In the genomic region with DNA sequence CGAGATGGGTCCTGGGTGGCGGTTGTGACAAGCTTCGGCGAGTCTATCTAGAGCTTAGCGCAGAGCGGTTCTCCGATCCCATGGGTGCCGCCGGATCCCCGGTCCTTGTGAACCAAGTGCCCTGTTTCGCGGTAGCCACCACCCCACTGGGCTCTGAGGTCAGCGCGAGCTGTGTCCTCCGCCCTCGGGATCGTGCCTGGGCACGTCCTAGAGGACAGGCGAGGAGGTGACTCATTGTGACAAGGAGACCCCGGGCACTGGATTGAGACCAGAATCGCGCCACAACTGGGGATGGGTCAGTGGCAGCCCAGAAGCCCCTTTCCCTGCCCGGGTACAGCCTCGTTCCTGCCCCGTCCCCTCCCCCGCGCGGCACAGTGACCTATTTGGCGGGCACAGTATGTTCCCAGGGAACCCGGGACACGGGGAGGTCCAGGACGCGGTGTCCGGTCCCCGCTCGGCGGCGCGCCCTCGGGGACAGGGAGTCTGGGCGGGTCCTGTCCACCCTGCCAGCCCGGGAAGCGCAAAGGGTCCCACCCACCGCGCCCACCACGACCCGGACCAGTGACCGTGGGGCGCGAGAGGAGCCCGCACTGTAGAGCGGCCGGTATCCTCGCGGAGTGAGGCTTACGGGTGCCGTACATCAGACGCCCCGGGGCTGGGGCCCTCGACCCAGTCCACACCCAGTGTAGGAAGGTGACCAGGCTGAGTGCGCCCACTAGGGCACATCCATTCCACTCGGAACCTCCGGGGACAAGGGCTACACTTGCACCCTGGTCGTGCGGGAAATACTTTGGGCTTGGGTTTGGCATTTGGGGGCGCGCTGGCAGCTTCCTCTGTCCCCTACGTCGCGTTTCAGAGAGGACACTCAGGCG, we compare ENCODE assay signal across 8 mouse cellular contexts. TPM values are rescaled to one million over a fixed set of nuclear protein-coding genes. Genes with fewer than 3 reads are reported as not detected.
DNase-seq lines count a peak whose midpoint lies in the region; ATAC-seq and TF ChIP-seq lines count a peak whose summit lies in the region.

No protein-coding gene starts in this region.

- peaks cover 6% of the 10 kb centered on the region for H3K4me1 ChIP-seq in bone marrow, adult 2 months (ENCODE audit: control insufficient read depth, insufficient read depth, low read length)
- peaks cover 22% of the 10 kb centered on the region for H3K4me1 ChIP-seq in heart, embryonic 12.5 days (replicated peaks)
- peaks cover 24% of the 10 kb centered on the region for H3K4me1 ChIP-seq in kidney, embryonic 16.5 days (ENCODE audit: insufficient read depth, low read length)
- peaks cover 30% of the 10 kb centered on the region for H3K4me1 ChIP-seq in lung, embryonic 16.5 days (replicated peaks; ENCODE audit: control insufficient read depth, insufficient read depth, low read length)

- H3K9ac ChIP-seq in heart, embryonic 12.5 days, result peak overlapping the region; percentile 78
- peak overlapping the region; percentile 63 for H3K9ac ChIP-seq in kidney, embryonic 16.5 days (replicated peaks; ENCODE audit: low read length)
- H3K9ac ChIP-seq in lung, embryonic 16.5 days (ENCODE audit: low read length), result peak overlapping the region; percentile 72

- peak; percentile 2 for ATAC-seq in CD4-positive, CD25-positive, alpha-beta regulatory T cell, adult 4 months
- 0 out of 2 replicates have a peak, but pooled peaks have one; percentile 24 for ATAC-seq in erythroblast, adult 5-6 weeks (replicated peaks; ENCODE audit: low FRiP score, poor library complexity, severe bottlenecking)
- ATAC-seq in heart, embryonic 12.5 days (ENCODE audit: insufficient number of reproducible peaks, low FRiP score), result peak; percentile 49
- peak; percentile 52 for ATAC-seq in kidney, embryonic 16.5 days (ENCODE audit: low FRiP score, low TSS enrichment)
- peak; percentile 24 for ATAC-seq in lung, embryonic 16.5 days (ENCODE audit: low read depth)

- H3K27ac ChIP-seq in bone marrow, adult 2 months (ENCODE audit: control insufficient read depth, insufficient read depth, low read depth, low read length, poor library complexity), result peak overlapping the region; percentile 0
- H3K27ac ChIP-seq in heart, embryonic 12.5 days (ENCODE audit: poor library complexity, severe bottlenecking), result peak overlapping the region; percentile 46; the same call in 1 of the 2 replicates
- 0 out of 2 replicates have a peak overlapping the region, but pooled peaks have one; percentile 29 for H3K27ac ChIP-seq in kidney, embryonic 16.5 days (ENCODE audit: low read length)
- peak overlapping the region; percentile 57 for H3K27ac ChIP-seq in lung, embryonic 16.5 days (ENCODE audit: low read length)

- no peaks in the 10 kb centered on the region for H3K9me3 ChIP-seq in heart, embryonic 12.5 days (replicated peaks)
- H3K9me3 ChIP-seq in kidney, embryonic 16.5 days (ENCODE audit: low read length), result no peaks in the 10 kb centered on the region
- H3K9me3 ChIP-seq in lung, embryonic 16.5 days (ENCODE audit: control insufficient read depth, low read length), result no peaks in the 10 kb centered on the region

- under 1% methylated on average over 70 of the region's 71 CpGs for WGBS in bone marrow, adult 2 months
- under 1% methylated on average over 71 of the region's 71 CpGs for WGBS in heart, embryonic 12.5 days
- WGBS in kidney, embryonic 16.5 days, result under 1% methylated on average over 71 of the region's 71 CpGs
- under 1% methylated on average over 71 of the region's 71 CpGs for WGBS in lung, embryonic 16.5 days

- H3K27me3 ChIP-seq in heart, embryonic 12.5 days (replicated peaks), result peaks cover 14% of the 10 kb centered on the region
- H3K27me3 ChIP-seq in kidney, embryonic 16.5 days (ENCODE audit: insufficient read depth, low read length), result peaks cover 18% of the 10 kb centered on the region; the same call in 1 of the 2 replicates
- H3K27me3 ChIP-seq in lung, embryonic 16.5 days (ENCODE audit: control insufficient read depth, insufficient read depth, low read depth, low read length), result no peaks in the 10 kb centered on the region; the same call in 1 of the 2 replicates

- peak; percentile 39 for DNase-seq in ovary, postnatal 10 days (ENCODE audit: low spot score)
- peak; percentile 29 to 49 for DNase-seq in thymus, postnatal 36 days

- TF ChIP-seq CTCF in bone marrow, adult 2 months (IDR thresholded peaks at IDR 0.05; ENCODE audit: control insufficient read depth, insufficient read depth, low read length), result no peak; the same call in 1 of the 2 replicates

- H3K4me3 ChIP-seq in bone marrow, adult 2 months (replicated peaks; ENCODE audit: control insufficient read depth, low read depth, low read length), result peak overlapping the region; percentile 79
- H3K4me3 ChIP-seq in heart, embryonic 12.5 days, result peak overlapping the region; percentile 60
- peak overlapping the region; percentile 51 for H3K4me3 ChIP-seq in kidney, embryonic 16.5 days (ENCODE audit: low read length)
- peak overlapping the region; percentile 59 for H3K4me3 ChIP-seq in lung, embryonic 16.5 days (ENCODE audit: low read length)

- no peak; the same call in 1 of the 2 replicates for TF ChIP-seq POLR2A in bone marrow, adult 2 months (IDR thresholded peaks at IDR 0.05; ENCODE audit: borderline replicate concordance, control insufficient read depth, low read depth, low read length)

- H3K36me3 ChIP-seq in heart, embryonic 12.5 days, result peaks cover 11% of the 10 kb centered on the region
- H3K36me3 ChIP-seq in kidney, embryonic 16.5 days (ENCODE audit: insufficient read depth, low read length), result no peaks in the 10 kb centered on the region
- H3K36me3 ChIP-seq in lung, embryonic 16.5 days (ENCODE audit: control insufficient read depth, insufficient read depth, low read length), result no peaks in the 10 kb centered on the region

- H3K4me2 ChIP-seq in heart, embryonic 12.5 days, result peak overlapping the region; percentile 94
- H3K4me2 ChIP-seq in kidney, embryonic 16.5 days (replicated peaks; ENCODE audit: low read depth, low read length), result peak overlapping the region; percentile 85
- peak overlapping the region; percentile 92 for H3K4me2 ChIP-seq in lung, embryonic 16.5 days (ENCODE audit: low read depth, low read length)

RNA-seq across cellular contexts. Expression of a gene that starts 3.8 kb away (rescaled TPM):
- polyA plus RNA-seq in CD4-positive, CD25-positive, alpha-beta regulatory T cell, adult 4 months (2017; shearing (Covaris generic)), result 1 to 10 TPM; 2.5 to 4.6 TPM
- 5.2 and 27.7 TPM in 2 replicates for polyA plus RNA-seq in bone marrow, adult 2 months (2011; ENCODE audit: insufficient read depth, insufficient read length, low replicate concordance, missing spikeins)
- 0.63 and 4.6 TPM in 2 replicates for total RNA-seq in erythroblast, adult 5-6 weeks (2015; ENCODE audit: low replicate concordance)
- total RNA-seq in erythroblast, adult 5-6 weeks (2017; ENCODE audit: low replicate concordance), result 0.34 and 0.42 TPM in 2 replicates
- 43.2 and 45.3 TPM in 2 replicates for polyA plus RNA-seq in heart, embryonic 12.5 days (2016; fragmentation: Nextera tagmentation; extraction: Ambion mirVana)
- polyA plus RNA-seq in kidney, embryonic 16.5 days (2015; fragmentation: Nextera tagmentation; extraction: Ambion mirVana), result 74.1 and 81.3 TPM in 2 replicates
- polyA plus RNA-seq in lung, embryonic 16.5 days (2015; fragmentation: Nextera tagmentation; extraction: Ambion mirVana), result 41.3 and 43.7 TPM in 2 replicates

RNA-seq across cellular contexts. Expression of a gene that starts 19.4 kb away (rescaled TPM):
- polyA plus RNA-seq in CD4-positive, CD25-positive, alpha-beta regulatory T cell, adult 4 months (2017; shearing (Covaris generic)), result not detected
- 217 and 514 TPM in 2 replicates for polyA plus RNA-seq in bone marrow, adult 2 months (2011; ENCODE audit: insufficient read depth, insufficient read length, low replicate concordance, missing spikeins)
- 34.8 and 43.7 TPM in 2 replicates for total RNA-seq in erythroblast, adult 5-6 weeks (2015; ENCODE audit: low replicate concordance)
- 31.5 and 38.7 TPM in 2 replicates for total RNA-seq in erythroblast, adult 5-6 weeks (2017; ENCODE audit: low replicate concordance)
- polyA plus RNA-seq in heart, embryonic 12.5 days (2016; fragmentation: Nextera tagmentation; extraction: Ambion mirVana), result 0.13 TPM in 1 of 2 replicates, not detected in the other
- 0.12 and 0.26 TPM in 2 replicates for polyA plus RNA-seq in kidney, embryonic 16.5 days (2015; fragmentation: Nextera tagmentation; extraction: Ambion mirVana)
- polyA plus RNA-seq in lung, embryonic 16.5 days (2015; fragmentation: Nextera tagmentation; extraction: Ambion mirVana), result 1.1 TPM in 2 replicates

Comparison
In these comparisons a context has a peak if more than half of its experiments do, and no peak if none do; other contexts are left out.
1. Peak in every context shown above with its lines: DNase-seq, ATAC-seq, H3K4me3 ChIP-seq and H3K27ac ChIP-seq.
2. ATAC-seq: peak in every context shown above with its lines; median percentile 52 in kidney, embryonic 16.5 days; 49 in heart, embryonic 12.5 days; 24 in erythroblast, adult 5-6 weeks; 24 in lung, embryonic 16.5 days; 2 in CD4-positive, CD25-positive, alpha-beta regulatory T cell, adult 4 months.
3. H3K27ac ChIP-seq: peak in every context shown above with its lines; median percentile 57 in lung, embryonic 16.5 days; 46 in heart, embryonic 12.5 days; 29 in kidney, embryonic 16.5 days; 0 in bone marrow, adult 2 months.
4. RNA of a gene that starts 19.4 kb away (polyA plus RNA-seq): 217 to 514 TPM in bone marrow, adult 2 months; 1.1 TPM in lung, embryonic 16.5 days, 0.12 to 0.26 TPM in kidney, embryonic 16.5 days, 0.13 TPM in heart, embryonic 12.5 days and not detected in CD4-positive, CD25-positive, alpha-beta regulatory T cell, adult 4 months; every median in the first group is over 100 times any median in the second.